ENCODE assay signal across 7 mouse cellular contexts in genomic region chr4:63495915-63496278, GRCm38 (mm10). TPM values are rescaled to one million over a fixed set of nuclear protein-coding genes. Genes with fewer than 3 reads are reported as not detected.
DNase-seq lines count a peak whose midpoint lies in the region; ATAC-seq lines count a peak whose summit lies in the region.

Whrn (minus strand) TSS chr4:63495991.

- peaks cover 41% of the 10 kb centered on the region for H3K4me1 ChIP-seq in limb, embryonic 13.5 days
- peaks cover 29% of the 10 kb centered on the region for H3K4me1 ChIP-seq in midbrain, embryonic 14.5 days (ENCODE audit: control insufficient read depth, insufficient read depth, low read length)

- peak; percentile 82 for ATAC-seq in limb, embryonic 13.5 days (ENCODE audit: low FRiP score, low read depth)
- ATAC-seq in midbrain, embryonic 14.5 days (ENCODE audit: low FRiP score, low TSS enrichment), result peak; percentile 83

- H3K4me2 ChIP-seq in limb, embryonic 13.5 days (replicated peaks), result peak within 1 kb of the TSS; percentile 90
- H3K4me2 ChIP-seq in midbrain, embryonic 14.5 days (ENCODE audit: low read length), result peak within 1 kb of the TSS; percentile 88

- H3K27ac ChIP-seq in limb, embryonic 13.5 days, result peak within 1 kb of the TSS; percentile 67
- 0 out of 2 replicates have a peak within 1 kb of the TSS, but pooled peaks have one; percentile 37 for H3K27ac ChIP-seq in midbrain, embryonic 14.5 days (replicated peaks; ENCODE audit: low read depth, low read length)

- 0% methylated on average over 26 of the region's 34 CpGs for WGBS in limb, embryonic 13.5 days
- 0% methylated on average over 29 of the region's 34 CpGs for WGBS in midbrain, embryonic 14.5 days

- peaks cover 15% of the 10 kb centered on the region for H3K27me3 ChIP-seq in limb, embryonic 13.5 days
- H3K27me3 ChIP-seq in midbrain, embryonic 14.5 days (ENCODE audit: control insufficient read depth, insufficient read depth, low read length), result no peaks in the 10 kb centered on the region

- no peaks in the 10 kb centered on the region for H3K36me3 ChIP-seq in limb, embryonic 13.5 days
- no peaks in the 10 kb centered on the region for H3K36me3 ChIP-seq in midbrain, embryonic 14.5 days (ENCODE audit: control insufficient read depth, insufficient read depth, low read length)

- peak within 1 kb of the TSS; percentile 76 for H3K4me3 ChIP-seq in limb, embryonic 13.5 days
- H3K4me3 ChIP-seq in midbrain, embryonic 14.5 days (replicated peaks; ENCODE audit: low read depth, low read length), result peak within 1 kb of the TSS; percentile 68

- peak; percentile 89 for DNase-seq in adrenal gland, adult 2 months
- DNase-seq in embryo, embryonic 11.5 days (ENCODE audit: low read depth, low spot score), result peak; percentile 58
- DNase-seq in heart, adult 11 months, result peak; percentile 97
- DNase-seq in kidney, adult 11 months, result peak; percentile 70
- peak; percentile 91 for DNase-seq in midbrain, embryonic 14.5 days
- DNase-seq in spleen, adult 12 weeks (ENCODE audit: low spot score), result peak; percentile 20

- no peaks in the 10 kb centered on the region for H3K9me3 ChIP-seq in limb, embryonic 13.5 days
- no peaks in the 10 kb centered on the region for H3K9me3 ChIP-seq in midbrain, embryonic 14.5 days (ENCODE audit: control insufficient read depth, low read length)

- peak within 1 kb of the TSS; percentile 81 for H3K9ac ChIP-seq in limb, embryonic 13.5 days
- H3K9ac ChIP-seq in midbrain, embryonic 14.5 days (replicated peaks; ENCODE audit: low read length), result peak within 1 kb of the TSS; percentile 64

RNA-seq across cellular contexts. Expression of gene Whrn, which starts in this region (rescaled TPM):
- 10 to 100 TPM; 51.5 to 57.1 TPM for total RNA-seq in adrenal gland, adult 2 months (2021)
- 96.9 and 101 TPM in 2 replicates for polyA plus RNA-seq in adrenal gland, adult 2 months (2012; rRNA removed)
- 8.1 and 10.4 TPM in 2 replicates for polyA plus RNA-seq in limb, embryonic 13.5 days (2015; fragmentation: Nextera tagmentation; extraction: Ambion mirVana)
- polyA plus RNA-seq in midbrain, embryonic 14.5 days (2014; fragmentation: Nextera tagmentation; extraction: Ambion mirVana), result 7.8 and 8.0 TPM in 2 replicates

Comparison
In these comparisons a context has a peak if more than half of its experiments do, and no peak if none do; other contexts are left out.
1. Peak in every context shown above with its lines: DNase-seq, ATAC-seq, H3K4me3 ChIP-seq and H3K27ac ChIP-seq.
2. DNase-seq: peak in every context shown above with its lines; median percentile 97 in heart, adult 11 months; 91 in midbrain, embryonic 14.5 days; 89 in adrenal gland, adult 2 months; 70 in kidney, adult 11 months; 58 in embryo, embryonic 11.5 days; 20 in spleen, adult 12 weeks.